ENCODE assay signal across 9 mouse cellular contexts in genomic region chr9:116138595-116139134, GRCm38 (mm10). TPM values are rescaled to one million over a fixed set of nuclear protein-coding genes. Genes with fewer than 3 reads are reported as not detected.
DNase-seq lines count a peak whose midpoint lies in the region; ATAC-seq and TF ChIP-seq lines count a peak whose summit lies in the region.
"Had no signal": no experiment of that assay in that cellular context is flagged by ENCODE, and none has a peak within 500 bp of the region (broad histone marks: within the 10 kb centered on the region; RNA-seq: fewer than 3 reads in every experiment).

No protein-coding gene starts in this region.

- no peaks in the 10 kb centered on the region for H3K27me3 ChIP-seq in midbrain, embryonic 10.5 days (ENCODE audit: low read depth, poor library complexity, severe bottlenecking)
- no peaks in the 10 kb centered on the region for H3K27me3 ChIP-seq in midbrain, embryonic 15.5 days (replicated peaks)
- H3K27me3 ChIP-seq in embryonic facial prominence, embryonic 12.5 days = no peaks in the 10 kb centered on the region
- H3K27me3 ChIP-seq in neural tube, embryonic 14.5 days (ENCODE audit: control insufficient read depth, insufficient read depth, low read length) = no peaks in the 10 kb centered on the region
- H3K27me3 ChIP-seq in intestine, embryonic 16.5 days (replicated peaks; ENCODE audit: control insufficient read depth, insufficient read depth, low read length) = no peaks in the 10 kb centered on the region
- no peaks in the 10 kb centered on the region for H3K27me3 ChIP-seq in lung, postnatal 0 days (replicated peaks; ENCODE audit: insufficient read depth, low read length)
- H3K27me3 ChIP-seq: liver, embryonic 13.5 days had no signal

- H3K27ac ChIP-seq in midbrain, embryonic 10.5 days (replicated peaks) = no peak overlapping the region; the same call in 1 of the 2 replicates
- no peak overlapping the region for H3K27ac ChIP-seq in midbrain, embryonic 15.5 days
- H3K27ac ChIP-seq in embryonic facial prominence, embryonic 12.5 days = peak overlapping the region; percentile 82
- peak overlapping the region; percentile 60 for H3K27ac ChIP-seq in layer of hippocampus, adult 2 months
- H3K27ac ChIP-seq in neural tube, embryonic 14.5 days (ENCODE audit: low read depth, low read length) = no peak overlapping the region
- H3K27ac ChIP-seq in intestine, embryonic 16.5 days (ENCODE audit: low read length) = no peak overlapping the region
- no peak overlapping the region for H3K27ac ChIP-seq in lung, postnatal 0 days (ENCODE audit: low read length)
- H3K27ac ChIP-seq: liver, embryonic 13.5 days had no signal

- H3K9ac ChIP-seq in midbrain, embryonic 15.5 days = no peak overlapping the region
- H3K9ac ChIP-seq in embryonic facial prominence, embryonic 12.5 days = no peak overlapping the region
- no peak overlapping the region for H3K9ac ChIP-seq in neural tube, embryonic 14.5 days (replicated peaks; ENCODE audit: low read depth, low read length)
- H3K9ac ChIP-seq in intestine, embryonic 16.5 days (ENCODE audit: low read depth, low read length) = no peak overlapping the region
- no peak overlapping the region for H3K9ac ChIP-seq in lung, postnatal 0 days (replicated peaks; ENCODE audit: low read depth)
- H3K9ac ChIP-seq: liver, embryonic 13.5 days had no signal

- no peaks in the 10 kb centered on the region for H3K36me3 ChIP-seq in midbrain, embryonic 10.5 days
- H3K36me3 ChIP-seq in midbrain, embryonic 15.5 days (replicated peaks) = no peaks in the 10 kb centered on the region
- peaks cover 11% of the 10 kb centered on the region; the same call in 1 of the 2 replicates for H3K36me3 ChIP-seq in embryonic facial prominence, embryonic 12.5 days
- no peaks in the 10 kb centered on the region for H3K36me3 ChIP-seq in neural tube, embryonic 14.5 days (ENCODE audit: control insufficient read depth, insufficient read depth, low read length)
- H3K36me3 ChIP-seq in intestine, embryonic 16.5 days (ENCODE audit: control insufficient read depth, insufficient read depth, low read length) = no peaks in the 10 kb centered on the region
- no peaks in the 10 kb centered on the region for H3K36me3 ChIP-seq in lung, postnatal 0 days (ENCODE audit: insufficient read depth, low read length)
- H3K36me3 ChIP-seq: liver, embryonic 13.5 days had no signal

- ATAC-seq in midbrain, embryonic 15.5 days (replicated peaks) = no peak
- ATAC-seq in embryonic facial prominence, embryonic 12.5 days (ENCODE audit: insufficient number of reproducible peaks, insufficient read depth, low FRiP score, low TSS enrichment) = peak; percentile 55
- ATAC-seq in neural tube, embryonic 14.5 days (ENCODE audit: low read depth) = 0 out of 2 replicates have a peak, but pooled peaks have one; percentile 14
- ATAC-seq in intestine, embryonic 16.5 days = no peak
- ATAC-seq in lung, postnatal 0 days = no peak

- H3K4me2 ChIP-seq in midbrain, embryonic 15.5 days = no peak overlapping the region
- no peak overlapping the region for H3K4me2 ChIP-seq in embryonic facial prominence, embryonic 12.5 days (replicated peaks)
- no peak overlapping the region for H3K4me2 ChIP-seq in neural tube, embryonic 14.5 days (ENCODE audit: low read depth, low read length)
- no peak overlapping the region for H3K4me2 ChIP-seq in intestine, embryonic 16.5 days (ENCODE audit: low read depth, low read length)
- H3K4me2 ChIP-seq in lung, postnatal 0 days (replicated peaks; ENCODE audit: low read depth, low read length) = no peak overlapping the region
- H3K4me2 ChIP-seq: liver, embryonic 13.5 days had no signal

- TF ChIP-seq EP300 in lung, postnatal 0 days (IDR thresholded peaks at IDR 0.05) = no peak

- no peak for TF ChIP-seq CTCF in layer of hippocampus, adult 2 months (conservative IDR thresholded peaks at IDR 0.05)
- no peak for TF ChIP-seq CTCF in lung, postnatal 0 days (IDR thresholded peaks at IDR 0.05)

- peak; percentile 42 for DNase-seq in midbrain, embryonic 10.5 days (ENCODE audit: low spot score)
- peak; percentile 32 to 37 for DNase-seq in layer of hippocampus, adult 2 months (ENCODE audit: low spot score in 2 of 2)
- no peak for DNase-seq in ovary, postnatal 14 days (ENCODE audit: low spot score)
- no peak for DNase-seq in lung, postnatal 0 days (ENCODE audit: low spot score)
- DNase-seq: liver, embryonic 13.5 days had no signal

- H3K4me3 ChIP-seq in midbrain, embryonic 10.5 days = no peak overlapping the region
- no peak overlapping the region for H3K4me3 ChIP-seq in midbrain, embryonic 15.5 days
- H3K4me3 ChIP-seq in embryonic facial prominence, embryonic 12.5 days = no peak overlapping the region
- no peak overlapping the region for H3K4me3 ChIP-seq in layer of hippocampus, adult 2 months
- H3K4me3 ChIP-seq in neural tube, embryonic 14.5 days (ENCODE audit: low read depth, low read length) = no peak overlapping the region
- H3K4me3 ChIP-seq in intestine, embryonic 16.5 days (ENCODE audit: low read length) = no peak overlapping the region
- H3K4me3 ChIP-seq in lung, postnatal 0 days (ENCODE audit: low read depth, low read length) = no peak overlapping the region
- H3K4me3 ChIP-seq: liver, embryonic 13.5 days had no signal

- peaks cover 12% of the 10 kb centered on the region for H3K4me1 ChIP-seq in midbrain, embryonic 10.5 days
- no peaks in the 10 kb centered on the region; the same call in 1 of the 2 replicates for H3K4me1 ChIP-seq in midbrain, embryonic 15.5 days
- H3K4me1 ChIP-seq in embryonic facial prominence, embryonic 12.5 days = peaks cover 36% of the 10 kb centered on the region
- H3K4me1 ChIP-seq in neural tube, embryonic 14.5 days (ENCODE audit: control insufficient read depth, insufficient read depth, low read length) = no peaks in the 10 kb centered on the region; the same call in 1 of the 2 replicates
- 0 out of 2 replicates have a peak, but pooled peaks cover 3% of the 10 kb centered on the region for H3K4me1 ChIP-seq in intestine, embryonic 16.5 days (ENCODE audit: control insufficient read depth, insufficient read depth, low read length)
- peaks cover 27% of the 10 kb centered on the region; the same call in 1 of the 2 replicates for H3K4me1 ChIP-seq in lung, postnatal 0 days (ENCODE audit: insufficient read depth, low read depth, low read length)

- 73% methylated on average over 11 of the region's 11 CpGs for WGBS in midbrain, embryonic 10.5 days
- 49% methylated on average over 11 of the region's 11 CpGs for WGBS in midbrain, embryonic 15.5 days
- WGBS in embryonic facial prominence, embryonic 12.5 days = 21% methylated on average over 11 of the region's 11 CpGs
- 39% methylated on average over 11 of the region's 11 CpGs for WGBS in neural tube, embryonic 14.5 days
- WGBS in intestine, embryonic 16.5 days = 74% methylated on average over 11 of the region's 11 CpGs
- 78% methylated on average over 11 of the region's 11 CpGs for WGBS in lung, postnatal 0 days

- H3K9me3 ChIP-seq in midbrain, embryonic 10.5 days (replicated peaks) = no peaks in the 10 kb centered on the region
- no peaks in the 10 kb centered on the region for H3K9me3 ChIP-seq in midbrain, embryonic 15.5 days
- H3K9me3 ChIP-seq in embryonic facial prominence, embryonic 12.5 days = no peaks in the 10 kb centered on the region
- H3K9me3 ChIP-seq in neural tube, embryonic 14.5 days (ENCODE audit: control insufficient read depth, low read length) = no peaks in the 10 kb centered on the region
- H3K9me3 ChIP-seq in intestine, embryonic 16.5 days (ENCODE audit: control insufficient read depth, low read length) = no peaks in the 10 kb centered on the region
- no peaks in the 10 kb centered on the region for H3K9me3 ChIP-seq in lung, postnatal 0 days (ENCODE audit: low read length)
- H3K9me3 ChIP-seq: liver, embryonic 13.5 days had no signal

RNA-seq across cellular contexts. Expression of gene Tgfbr2, which starts 36.5 kb away (rescaled TPM):
- polyA plus RNA-seq in midbrain, embryonic 10.5 days (2016; fragmentation: Nextera tagmentation; extraction: Ambion mirVana) = 7.2 and 8.5 TPM in 2 replicates
- 8.5 and 9.0 TPM in 2 replicates for polyA plus RNA-seq in midbrain, embryonic 15.5 days (2015; fragmentation: Nextera tagmentation; extraction: Ambion mirVana)
- polyA plus RNA-seq in embryonic facial prominence, embryonic 12.5 days (2016; fragmentation: Nextera tagmentation; extraction: Ambion mirVana) = 27.4 and 28.7 TPM in 2 replicates
- total RNA-seq in layer of hippocampus, adult 2 months (2021) = 10 to 100 TPM; 10.7 to 11.7 TPM
- polyA plus RNA-seq in neural tube, embryonic 14.5 days (2014; fragmentation: Nextera tagmentation; extraction: Ambion mirVana) = 3.6 and 10.2 TPM in 2 replicates
- 23.6 and 26.9 TPM in 2 replicates for polyA plus RNA-seq in intestine, embryonic 16.5 days (2015; fragmentation: Nextera tagmentation; extraction: Ambion mirVana)
- 62.2 and 68.0 TPM in 2 replicates for polyA plus RNA-seq in lung, postnatal 0 days (2015; fragmentation: Nextera tagmentation; extraction: Ambion mirVana)

Comparison
In these comparisons a context has a peak if more than half of its experiments do, and no peak if none do; other contexts are left out.
1. DNase-seq: peak in midbrain, embryonic 10.5 days (single experiment) and layer of hippocampus, adult 2 months (2 of 2); none in ovary, postnatal 14 days (single experiment) and lung, postnatal 0 days (single experiment).
2. H3K27ac ChIP-seq: peak in embryonic facial prominence, embryonic 12.5 days (single experiment) and layer of hippocampus, adult 2 months (single experiment); none in midbrain, embryonic 10.5 days (single experiment), midbrain, embryonic 15.5 days (single experiment), neural tube, embryonic 14.5 days (single experiment), intestine, embryonic 16.5 days (single experiment) and lung, postnatal 0 days (single experiment).
3. ATAC-seq: peak in embryonic facial prominence, embryonic 12.5 days (single experiment) and neural tube, embryonic 14.5 days (single experiment); none in midbrain, embryonic 15.5 days (single experiment), intestine, embryonic 16.5 days (single experiment) and lung, postnatal 0 days (single experiment).